Mouse (Mus musculus): Measurements from ENCODE around the gene 4930524J08Rik. TPM values are rescaled to one million over a fixed set of nuclear protein-coding genes. Genes with fewer than 3 reads are reported as not detected.
A peak's percentile ranks its signal among the peaks of the same experiment; 100 is the strongest.

4930524J08Rik gene
- polyA plus RNA-seq, 1 experiment from 2014 or later: 2.2 TPM

GRCm38 (mm10) chr5:99975061-99975460, 3.8 kb upstream of the 4930524J08Rik start:
- Histone ChIP-seq H3K4me2 (peak overlapping the region; percentile 55), H3K9me3 (no peaks in the 10 kb centered on the region), H3K9ac (no peak overlapping the region), H3K36me3 (peaks cover 19% of the 10 kb centered on the region; the same call in 1 of the 2 replicates), H3K4me1 (peaks cover 30% of the 10 kb centered on the region), H3K27ac (no peak overlapping the region), H3K27me3 (no peaks in the 10 kb centered on the region), H3K4me3 (0 out of 2 replicates have a peak overlapping the region, but pooled peaks have one; percentile 5)
- WGBS: 29% methylated on average over 4 of the region's 4 CpGs
- no peak for ATAC-seq (ENCODE audit: borderline replicate concordance, extremely low read depth, low FRiP score, low TSS enrichment)

- H3K9ac ChIP-seq: no peak overlapping the region
Observed at GRCm38 (mm10) chr5:99975776-99976175, 3.1 kb upstream of the 4930524J08Rik start.

GRCm38 (mm10) chr5:99976334-99976955, 2.4 kb upstream of the 4930524J08Rik start:
- WGBS: 4% methylated on average over 8 of the region's 8 CpGs
- ATAC-seq (ENCODE audit: borderline replicate concordance, extremely low read depth, low FRiP score, low TSS enrichment): no peak
- H3K9ac ChIP-seq: peak overlapping the region; percentile 100
- no peaks in the 10 kb centered on the region for H3K27me3 ChIP-seq
- peaks cover 11% of the 10 kb centered on the region; the same call in 1 of the 2 replicates for H3K36me3 ChIP-seq
- H3K4me3 ChIP-seq: peak overlapping the region; percentile 88
- no peaks in the 10 kb centered on the region for H3K9me3 ChIP-seq
- peak overlapping the region; percentile 55 for H3K4me2 ChIP-seq
- no peak overlapping the region for H3K27ac ChIP-seq
- peaks cover 30% of the 10 kb centered on the region for H3K4me1 ChIP-seq

More at GRCm38 (mm10) chr5:99975776-99976175, 3.1 kb upstream of the 4930524J08Rik start:
- H3K27me3 ChIP-seq: no peaks in the 10 kb centered on the region
- WGBS: 35% methylated on average over 1 of the region's 1 CpGs
- peaks cover 30% of the 10 kb centered on the region for H3K4me1 ChIP-seq
- peak overlapping the region; percentile 88 for H3K4me3 ChIP-seq
- ATAC-seq (ENCODE audit: borderline replicate concordance, extremely low read depth, low FRiP score, low TSS enrichment): no peak
- no peak overlapping the region for H3K27ac ChIP-seq
- H3K4me2 ChIP-seq: peak overlapping the region; percentile 55
- peaks cover 14% of the 10 kb centered on the region; the same call in 1 of the 2 replicates for H3K36me3 ChIP-seq
- no peaks in the 10 kb centered on the region for H3K9me3 ChIP-seq

GRCm38 (mm10) chr5:99977516-99978301, 1.2 kb upstream of the 4930524J08Rik start:
- peak overlapping the region; percentile 99 for H3K27ac ChIP-seq
- peak overlapping the region; percentile 88 for H3K4me3 ChIP-seq
- H3K36me3 ChIP-seq: peaks cover 11% of the 10 kb centered on the region; the same call in 1 of the 2 replicates
- ATAC-seq (ENCODE audit: borderline replicate concordance, extremely low read depth, low FRiP score, low TSS enrichment): peak; percentile 66
- no peaks in the 10 kb centered on the region for H3K27me3 ChIP-seq
- peaks cover 29% of the 10 kb centered on the region for H3K4me1 ChIP-seq
- H3K9ac ChIP-seq: peak overlapping the region; percentile 100
- peak overlapping the region; percentile 55 for H3K4me2 ChIP-seq
- no peaks in the 10 kb centered on the region for H3K9me3 ChIP-seq
- WGBS: under 1% methylated on average over 45 of the region's 50 CpGs

- H3K4me2 ChIP-seq: no peak overlapping the region
- no peaks in the 10 kb centered on the region for H3K36me3 ChIP-seq
- H3K9ac ChIP-seq: no peak overlapping the region
- H3K4me3 ChIP-seq: no peak overlapping the region
- H3K27me3 ChIP-seq: no peaks in the 10 kb centered on the region
- no peaks in the 10 kb centered on the region for H3K9me3 ChIP-seq
- WGBS: 75% methylated on average over 9 of the region's 9 CpGs
- no peak overlapping the region for H3K27ac ChIP-seq
- no peak for ATAC-seq (ENCODE audit: borderline replicate concordance, extremely low read depth, low FRiP score, low TSS enrichment)
- no peaks in the 10 kb centered on the region for H3K4me1 ChIP-seq
Observed at GRCm38 (mm10) chr5:99983452-99984061, 4.7 kb downstream of the 4930524J08Rik start.

- H3K4me3 ChIP-seq: no peak overlapping the region
- H3K27me3 ChIP-seq: no peaks in the 10 kb centered on the region
- no peak overlapping the region for H3K27ac ChIP-seq
- 63% methylated on average over 3 of the region's 3 CpGs for WGBS
- H3K36me3 ChIP-seq: no peaks in the 10 kb centered on the region
- no peak overlapping the region for H3K4me2 ChIP-seq
- no peaks in the 10 kb centered on the region for H3K9me3 ChIP-seq
- ATAC-seq (ENCODE audit: borderline replicate concordance, extremely low read depth, low FRiP score, low TSS enrichment): no peak
- H3K9ac ChIP-seq: no peak overlapping the region
- no peaks in the 10 kb centered on the region for H3K4me1 ChIP-seq
Observed at GRCm38 (mm10) chr5:99994166-99994565, 15.3 kb downstream of the 4930524J08Rik start.

- no peak for ATAC-seq (ENCODE audit: borderline replicate concordance, extremely low read depth, low FRiP score, low TSS enrichment)
Observed at GRCm38 (mm10) chr5:99994680-99995079, 15.8 kb downstream of the 4930524J08Rik start.

GRCm38 (mm10) chr5:100000048-100000447, 21.2 kb downstream of the 4930524J08Rik start:
- Histone ChIP-seq H3K36me3 (no peaks in the 10 kb centered on the region), H3K4me2 (no peak overlapping the region), H3K27ac (no peak overlapping the region), H3K4me3 (no peak overlapping the region), H3K9ac (no peak overlapping the region), H3K27me3 (no peaks in the 10 kb centered on the region), H3K4me1 (no peaks in the 10 kb centered on the region), H3K9me3 (no peaks in the 10 kb centered on the region)
- ATAC-seq (ENCODE audit: borderline replicate concordance, extremely low read depth, low FRiP score, low TSS enrichment): no peak
- WGBS: 75% methylated on average over 7 of the region's 7 CpGs

More at GRCm38 (mm10) chr5:99994680-99995079, 15.8 kb downstream of the 4930524J08Rik start:
- Histone ChIP-seq H3K4me1 (no peaks in the 10 kb centered on the region), H3K27me3 (no peaks in the 10 kb centered on the region), H3K27ac (no peak overlapping the region), H3K4me3 (no peak overlapping the region), H3K36me3 (no peaks in the 10 kb centered on the region), H3K4me2 (no peak overlapping the region), H3K9me3 (no peaks in the 10 kb centered on the region), H3K9ac (no peak overlapping the region)
- WGBS: 93% methylated on average over 3 of the region's 3 CpGs

GRCm38 (mm10) chr5:100000500-100000899, 21.6 kb downstream of the 4930524J08Rik start:
- H3K9ac ChIP-seq: no peak overlapping the region
- 0 out of 2 replicates have a peak, but pooled peaks have one; percentile 35 for ATAC-seq (ENCODE audit: borderline replicate concordance, extremely low read depth, low FRiP score, low TSS enrichment)
- no peaks in the 10 kb centered on the region for H3K36me3 ChIP-seq
- no peaks in the 10 kb centered on the region for H3K9me3 ChIP-seq
- H3K4me3 ChIP-seq: no peak overlapping the region
- no peaks in the 10 kb centered on the region for H3K4me1 ChIP-seq
- 35% methylated on average over 7 of the region's 8 CpGs for WGBS
- no peaks in the 10 kb centered on the region for H3K27me3 ChIP-seq
- no peak overlapping the region for H3K4me2 ChIP-seq
- H3K27ac ChIP-seq: no peak overlapping the region

- Histone ChIP-seq H3K27me3 (no peaks in the 10 kb centered on the region), H3K4me1 (no peaks in the 10 kb centered on the region), H3K4me3 (no peak overlapping the region), H3K9ac (no peak overlapping the region), H3K36me3 (no peaks in the 10 kb centered on the region), H3K4me2 (no peak overlapping the region), H3K27ac (no peak overlapping the region), H3K9me3 (no peaks in the 10 kb centered on the region)
- no peak for ATAC-seq (ENCODE audit: borderline replicate concordance, extremely low read depth, low FRiP score, low TSS enrichment)
- 72% methylated on average over 4 of the region's 4 CpGs for WGBS
Observed at GRCm38 (mm10) chr5:100003895-100004294, 25.0 kb downstream of the 4930524J08Rik start.

GRCm38 (mm10) chr5:100005431-100005830, 26.6 kb downstream of the 4930524J08Rik start:
- Histone ChIP-seq H3K4me3 (no peak overlapping the region), H3K9ac (no peak overlapping the region), H3K4me2 (no peak overlapping the region), H3K36me3 (no peaks in the 10 kb centered on the region), H3K27me3 (no peaks in the 10 kb centered on the region), H3K4me1 (no peaks in the 10 kb centered on the region), H3K9me3 (no peaks in the 10 kb centered on the region), H3K27ac (no peak overlapping the region)
- no peak for ATAC-seq (ENCODE audit: borderline replicate concordance, extremely low read depth, low FRiP score, low TSS enrichment)
- WGBS: 49% methylated on average over 3 of the region's 3 CpGs

- no peak overlapping the region for H3K27ac ChIP-seq
- no peaks in the 10 kb centered on the region for H3K9me3 ChIP-seq
- no peak overlapping the region for H3K9ac ChIP-seq
- no peak overlapping the region for H3K4me3 ChIP-seq
- no peaks in the 10 kb centered on the region for H3K4me1 ChIP-seq
- WGBS: 65% methylated on average over 6 of the region's 6 CpGs
- H3K36me3 ChIP-seq: no peaks in the 10 kb centered on the region
- no peak for ATAC-seq (ENCODE audit: borderline replicate concordance, extremely low read depth, low FRiP score, low TSS enrichment)
- no peak overlapping the region for H3K4me2 ChIP-seq
- H3K27me3 ChIP-seq: no peaks in the 10 kb centered on the region
Observed at GRCm38 (mm10) chr5:100005896-100006295, 27.0 kb downstream of the 4930524J08Rik start.

All from lung, embryonic 15.5 days (tissue).